Mouse (Mus musculus): ENCODE data around the gene Zscan12.

- no peak for TF ChIP-seq POLR2A (IDR thresholded peaks at IDR 0.05; ENCODE audit: insufficient read depth, low read depth, low read length)
- no peak for TF ChIP-seq CTCF (IDR thresholded peaks at IDR 0.05; ENCODE audit: insufficient read depth, low read depth, low read length)
Observed at GRCm38 (mm10) chr13:21414231-21415212, 51.9 kb downstream of the Zscan12 start.

Measured in olfactory bulb, adult 2 months (tissue).